8 mouse cellular contexts compared by ENCODE assay signal in genomic region chr7:6171444-6172005, GRCm38 (mm10). TPM values are rescaled to one million over a fixed set of nuclear protein-coding genes. Genes with fewer than 3 reads are reported as not detected.
DNase-seq lines count a peak whose midpoint lies in the region; ATAC-seq and TF ChIP-seq lines count a peak whose summit lies in the region.

No protein-coding gene starts in this region.

- intact Hi-C loops in heart, postnatal 36 days (cut with DNase I), result loop anchor here (1.0 to 10.0 kb wide), 4 partner anchors 15 to 213 kb away; partner anchors contain the start of gene Zfp28

- peak overlapping the region; percentile 82 to 94 for H3K4me3 ChIP-seq in ES-E14 (ENCODE audit: insufficient read depth in 1 of 2, low read depth in 1 of 2, low read length in 2 of 2, poor library complexity in 1 of 2, severe bottlenecking in 1 of 2)
- peak overlapping the region; percentile 66 for H3K4me3 ChIP-seq in forebrain, embryonic 12.5 days (replicated peaks)
- H3K4me3 ChIP-seq in layer of hippocampus, adult 2 months, result peak overlapping the region; percentile 80
- H3K4me3 ChIP-seq in lung, embryonic 14.5 days (ENCODE audit: low read depth, low read length), result peak overlapping the region; percentile 69
- H3K4me3 ChIP-seq in neural tube, embryonic 14.5 days (ENCODE audit: low read depth, low read length), result peak overlapping the region; percentile 61

- H3K27ac ChIP-seq in ES-E14 (ENCODE audit: insufficient read depth, low read depth, low read length, poor library complexity, severe bottlenecking), result peak overlapping the region; percentile 22; the same call in 1 of the 2 replicates
- H3K27ac ChIP-seq in forebrain, embryonic 12.5 days, result peak overlapping the region; percentile 86
- peak overlapping the region; percentile 91 for H3K27ac ChIP-seq in layer of hippocampus, adult 2 months
- H3K27ac ChIP-seq in lung, embryonic 14.5 days (ENCODE audit: low read depth), result peak overlapping the region; percentile 55
- H3K27ac ChIP-seq in neural tube, embryonic 14.5 days (ENCODE audit: low read depth, low read length), result peak overlapping the region; percentile 84

- no peak for DNase-seq in ES-E14 (ENCODE audit: low read depth, low spot score)
- peak; percentile 62 to 63 for DNase-seq in heart, postnatal 36 days
- peak; percentile 52 to 66 for DNase-seq in layer of hippocampus, adult 2 months (ENCODE audit: low spot score in 2 of 2)
- DNase-seq in lung, embryonic 14.5 days, result peak; percentile 81
- DNase-seq in testis, postnatal 14 days (ENCODE audit: low spot score), result peak; percentile 58

- H3K9me3 ChIP-seq in ES-E14 (ENCODE audit: control insufficient read depth, insufficient read depth, low read depth, low read length), result no peaks in the 10 kb centered on the region
- H3K9me3 ChIP-seq in forebrain, embryonic 12.5 days, result no peaks in the 10 kb centered on the region
- H3K9me3 ChIP-seq in lung, embryonic 14.5 days (ENCODE audit: low read depth, low read length), result no peaks in the 10 kb centered on the region
- no peaks in the 10 kb centered on the region for H3K9me3 ChIP-seq in neural tube, embryonic 14.5 days (ENCODE audit: control insufficient read depth, low read length)

- peak overlapping the region; percentile 55 for H3K9ac ChIP-seq in ES-E14 (ENCODE audit: insufficient read depth, low read depth, low read length, poor library complexity, severe bottlenecking)
- peak overlapping the region; percentile 50 for H3K9ac ChIP-seq in forebrain, embryonic 12.5 days
- peak overlapping the region; percentile 48 for H3K9ac ChIP-seq in lung, embryonic 14.5 days
- peak overlapping the region; percentile 54 for H3K9ac ChIP-seq in neural tube, embryonic 14.5 days (replicated peaks; ENCODE audit: low read depth, low read length)

- H3K4me1 ChIP-seq in ES-E14 (ENCODE audit: control insufficient read depth in 2 of 2, insufficient read depth in 2 of 2, low read length in 2 of 2, poor library complexity in 1 of 2), result peaks cover 0 to 4% of the 10 kb centered on the region in 2 experiments; a peak in 2 of 4 replicates
- H3K4me1 ChIP-seq in forebrain, embryonic 12.5 days, result peaks cover 17% of the 10 kb centered on the region; the same call in 1 of the 2 replicates
- no peaks in the 10 kb centered on the region for H3K4me1 ChIP-seq in lung, embryonic 14.5 days (ENCODE audit: insufficient read depth)
- H3K4me1 ChIP-seq in neural tube, embryonic 14.5 days (ENCODE audit: control insufficient read depth, insufficient read depth, low read length), result peaks cover 6% of the 10 kb centered on the region; the same call in 1 of the 2 replicates

- peak; percentile 56 for ATAC-seq in cerebellum, adult (ENCODE audit: insufficient number of reproducible peaks, low FRiP score, low TSS enrichment)
- peak; percentile 33 for ATAC-seq in forebrain, embryonic 12.5 days (ENCODE audit: low FRiP score)
- ATAC-seq in lung, embryonic 14.5 days (ENCODE audit: insufficient read depth), result peak; percentile 44
- ATAC-seq in neural tube, embryonic 14.5 days (ENCODE audit: low read depth), result peak; percentile 55

- under 1% methylated on average over 24 of the region's 24 CpGs for WGBS in forebrain, embryonic 12.5 days
- 1% methylated on average over 24 of the region's 24 CpGs for WGBS in lung, embryonic 14.5 days
- WGBS in neural tube, embryonic 14.5 days, result 2% methylated on average over 24 of the region's 24 CpGs

- peaks cover 7% of the 10 kb centered on the region for H3K36me3 ChIP-seq in ES-E14 (ENCODE audit: control insufficient read depth, insufficient read depth, low read length, poor library complexity, severe bottlenecking)
- H3K36me3 ChIP-seq in forebrain, embryonic 12.5 days (replicated peaks), result no peaks in the 10 kb centered on the region
- H3K36me3 ChIP-seq in lung, embryonic 14.5 days (ENCODE audit: insufficient read depth), result 0 out of 2 replicates have a peak, but pooled peaks cover 14% of the 10 kb centered on the region
- H3K36me3 ChIP-seq in neural tube, embryonic 14.5 days (ENCODE audit: control insufficient read depth, insufficient read depth, low read length), result no peaks in the 10 kb centered on the region

- in situ Hi-C loops in ES-E14 (cut with MboI; ENCODE audit: low sequenced_read_pairs in 2 of 2, unreplicated experiment in 2 of 2), result no loop called here

- TF ChIP-seq CTCF in layer of hippocampus, adult 2 months (conservative IDR thresholded peaks at IDR 0.05), result peak; percentile 75
- TF ChIP-seq CTCF in lung, embryonic 14.5 days (IDR thresholded peaks at IDR 0.05; ENCODE audit: low read depth), result peak; percentile 47

- H3K27me3 ChIP-seq in forebrain, embryonic 12.5 days, result no peaks in the 10 kb centered on the region
- H3K27me3 ChIP-seq in lung, embryonic 14.5 days (ENCODE audit: insufficient read depth, low read length), result no peaks in the 10 kb centered on the region
- no peaks in the 10 kb centered on the region for H3K27me3 ChIP-seq in neural tube, embryonic 14.5 days (ENCODE audit: control insufficient read depth, insufficient read depth, low read length)

- H3K4me2 ChIP-seq in forebrain, embryonic 12.5 days, result peak overlapping the region; percentile 80
- peak overlapping the region; percentile 95 for H3K4me2 ChIP-seq in lung, embryonic 14.5 days
- H3K4me2 ChIP-seq in neural tube, embryonic 14.5 days (ENCODE audit: low read depth, low read length), result peak overlapping the region; percentile 82

TF ChIP-seq in ES-E14, 5 proteins besides CTCF, POLR2A, EP300 and RAD21:
- no peak for TF ChIP-seq CHD2 (IDR thresholded peaks at IDR 0.05; ENCODE audit: low read depth, low read length)
- TF ChIP-seq ZC3H11A (IDR thresholded peaks at IDR 0.05; ENCODE audit: borderline replicate concordance, low read depth, low read length), result no peak

RNA-seq across cellular contexts. Expression of gene Zfp444, which starts 0.5 kb away (rescaled TPM):
- 16.6 and 21.6 TPM in 2 replicates for total RNA-seq in ES-E14 (2012; rRNA removed)
- polyA plus RNA-seq in forebrain, embryonic 12.5 days (2016; fragmentation: Nextera tagmentation; extraction: Ambion mirVana), result 75.1 and 81.3 TPM in 2 replicates
- 10 to 100 TPM in 1 of 2 experiments, 1 to 10 TPM in 1; 9.4 to 11.4 TPM for total RNA-seq in heart, postnatal 36 days (2021)
- 10 to 100 TPM; 55.8 to 57.2 TPM for total RNA-seq in layer of hippocampus, adult 2 months (2021)
- 57.3 TPM in 2 replicates for polyA plus RNA-seq in lung, embryonic 14.5 days (2014; fragmentation: Nextera tagmentation; extraction: Ambion mirVana)
- polyA plus RNA-seq in neural tube, embryonic 14.5 days (2014; fragmentation: Nextera tagmentation; extraction: Ambion mirVana), result 78.5 and 79.4 TPM in 2 replicates

RNA-seq across cellular contexts. Expression of gene Zfp787, which starts 15.7 kb away (rescaled TPM):
- total RNA-seq in ES-E14 (2012; rRNA removed), result 20.9 and 29.0 TPM in 2 replicates
- 27.8 and 30.9 TPM in 2 replicates for polyA plus RNA-seq in forebrain, embryonic 12.5 days (2016; fragmentation: Nextera tagmentation; extraction: Ambion mirVana)
- 10 to 100 TPM; 30.2 to 34.0 TPM for total RNA-seq in heart, postnatal 36 days (2021)
- 10 to 100 TPM; 26.2 to 27.3 TPM for total RNA-seq in layer of hippocampus, adult 2 months (2021)
- polyA plus RNA-seq in lung, embryonic 14.5 days (2014; fragmentation: Nextera tagmentation; extraction: Ambion mirVana), result 12.7 and 14.9 TPM in 2 replicates
- polyA plus RNA-seq in neural tube, embryonic 14.5 days (2014; fragmentation: Nextera tagmentation; extraction: Ambion mirVana), result 13.7 and 15.4 TPM in 2 replicates

RNA-seq across cellular contexts. Expression of gene Galp, which starts 25.4 kb away (rescaled TPM):
- not detected in 2 replicates for total RNA-seq in ES-E14 (2012; rRNA removed)
- polyA plus RNA-seq in forebrain, embryonic 12.5 days (2016; fragmentation: Nextera tagmentation; extraction: Ambion mirVana), result not detected in 2 replicates
- total RNA-seq in heart, postnatal 36 days (2021), result not detected
- total RNA-seq in layer of hippocampus, adult 2 months (2021), result not detected
- not detected in 2 replicates for polyA plus RNA-seq in lung, embryonic 14.5 days (2014; fragmentation: Nextera tagmentation; extraction: Ambion mirVana)
- polyA plus RNA-seq in neural tube, embryonic 14.5 days (2014; fragmentation: Nextera tagmentation; extraction: Ambion mirVana), result not detected in 2 replicates

RNA-seq across cellular contexts. Expression of gene Zscan5b, which starts 50.6 kb away (rescaled TPM):
- total RNA-seq in ES-E14 (2012; rRNA removed), result 2.1 and 3.3 TPM in 2 replicates
- not detected in 2 replicates for polyA plus RNA-seq in forebrain, embryonic 12.5 days (2016; fragmentation: Nextera tagmentation; extraction: Ambion mirVana)
- total RNA-seq in heart, postnatal 36 days (2021), result not detected
- not detected for total RNA-seq in layer of hippocampus, adult 2 months (2021)
- polyA plus RNA-seq in lung, embryonic 14.5 days (2014; fragmentation: Nextera tagmentation; extraction: Ambion mirVana), result not detected in 2 replicates
- polyA plus RNA-seq in neural tube, embryonic 14.5 days (2014; fragmentation: Nextera tagmentation; extraction: Ambion mirVana), result not detected in 2 replicates

Comparison
In these comparisons a context has a peak if more than half of its experiments do, and no peak if none do; other contexts are left out.
1. H3K27ac ChIP-seq: peak in every context shown above with its lines; median percentile 91 in layer of hippocampus, adult 2 months; 86 in forebrain, embryonic 12.5 days; 84 in neural tube, embryonic 14.5 days; 55 in lung, embryonic 14.5 days; 22 in ES-E14.